Mouse (Mus musculus): Measurements from ENCODE around the gene Tax1bp3. TPM values are rescaled to one million over a fixed set of nuclear protein-coding genes. Genes with fewer than 3 reads are reported as not detected.

Gene Tax1bp3
- polyA plus RNA-seq, 1 experiment, result 37.1 TPM

- H3K9me3 ChIP-seq (replicated peaks; ENCODE audit: control insufficient read depth, insufficient read depth, low read length, poor library complexity, severe bottlenecking), result no peaks in the 10 kb centered on the region
- H3K4me3 ChIP-seq (ENCODE audit: low read depth, low read length), result no peak overlapping the region
- no peak overlapping the region for H3K27ac ChIP-seq (ENCODE audit: insufficient read depth, low read length)
- H3K27me3 ChIP-seq (ENCODE audit: control insufficient read depth, insufficient read depth, low read length, poor library complexity, severe bottlenecking), result no peaks in the 10 kb centered on the region
- no peaks in the 10 kb centered on the region for H3K36me3 ChIP-seq (ENCODE audit: control insufficient read depth, insufficient read depth, low read length, poor library complexity, severe bottlenecking)
- TF ChIP-seq EP300 (IDR thresholded peaks at IDR 0.05; ENCODE audit: insufficient read depth, low read depth, low read length), result no peak
- no peak for TF ChIP-seq POLR2A (IDR thresholded peaks at IDR 0.05; ENCODE audit: insufficient read depth, low read length)
- TF ChIP-seq CTCF (IDR thresholded peaks at IDR 0.05; ENCODE audit: low read depth, low read length), result no peak
- H3K4me1 ChIP-seq (ENCODE audit: control insufficient read depth, insufficient read depth, low read length), result no peaks in the 10 kb centered on the region
- no peak overlapping the region for H3K9ac ChIP-seq (ENCODE audit: low read depth, poor library complexity, severe bottlenecking)
These were observed 27.0 kb downstream of the Tax1bp3 start for GRCm38 (mm10) chr11:73203895-73204294.

GRCm38 (mm10) chr11:73205194-73205593 is 28.3 kb downstream of the Tax1bp3 start:
- no peak overlapping the region for H3K4me3 ChIP-seq (ENCODE audit: low read depth, low read length)
- TF ChIP-seq CTCF (IDR thresholded peaks at IDR 0.05; ENCODE audit: low read depth, low read length), result no peak
- TF ChIP-seq EP300 (IDR thresholded peaks at IDR 0.05; ENCODE audit: insufficient read depth, low read depth, low read length), result no peak
- no peak for TF ChIP-seq POLR2A (IDR thresholded peaks at IDR 0.05; ENCODE audit: insufficient read depth, low read length)
- no peak overlapping the region for H3K27ac ChIP-seq (ENCODE audit: insufficient read depth, low read length)
- no peak overlapping the region for H3K9ac ChIP-seq (ENCODE audit: low read depth, poor library complexity, severe bottlenecking)
- no peaks in the 10 kb centered on the region for H3K36me3 ChIP-seq (ENCODE audit: control insufficient read depth, insufficient read depth, low read length, poor library complexity, severe bottlenecking)
- no peaks in the 10 kb centered on the region for H3K4me1 ChIP-seq (ENCODE audit: control insufficient read depth, insufficient read depth, low read length)
- no peaks in the 10 kb centered on the region for H3K9me3 ChIP-seq (replicated peaks; ENCODE audit: control insufficient read depth, insufficient read depth, low read length, poor library complexity, severe bottlenecking)
- no peaks in the 10 kb centered on the region for H3K27me3 ChIP-seq (ENCODE audit: control insufficient read depth, insufficient read depth, low read length, poor library complexity, severe bottlenecking)

GRCm38 (mm10) chr11:73207621-73208020 is 30.7 kb downstream of the Tax1bp3 start:
- H3K4me1 ChIP-seq (ENCODE audit: control insufficient read depth, insufficient read depth, low read length), result no peaks in the 10 kb centered on the region
- no peaks in the 10 kb centered on the region for H3K9me3 ChIP-seq (replicated peaks; ENCODE audit: control insufficient read depth, insufficient read depth, low read length, poor library complexity, severe bottlenecking)
- H3K9ac ChIP-seq (ENCODE audit: low read depth, poor library complexity, severe bottlenecking), result no peak overlapping the region
- no peak for TF ChIP-seq POLR2A (IDR thresholded peaks at IDR 0.05; ENCODE audit: insufficient read depth, low read length)
- TF ChIP-seq EP300 (IDR thresholded peaks at IDR 0.05; ENCODE audit: insufficient read depth, low read depth, low read length), result no peak
- TF ChIP-seq CTCF (IDR thresholded peaks at IDR 0.05; ENCODE audit: low read depth, low read length), result no peak
- H3K36me3 ChIP-seq (ENCODE audit: control insufficient read depth, insufficient read depth, low read length, poor library complexity, severe bottlenecking), result no peaks in the 10 kb centered on the region
- H3K27ac ChIP-seq (ENCODE audit: insufficient read depth, low read length), result no peak overlapping the region
- H3K4me3 ChIP-seq (ENCODE audit: low read depth, low read length), result no peak overlapping the region
- H3K27me3 ChIP-seq (ENCODE audit: control insufficient read depth, insufficient read depth, low read length, poor library complexity, severe bottlenecking), result no peaks in the 10 kb centered on the region

- Histone ChIP-seq H3K4me3 (ENCODE audit: low read depth, low read length) (no peak overlapping the region), H3K9ac (ENCODE audit: low read depth, poor library complexity, severe bottlenecking) (no peak overlapping the region), H3K36me3 (ENCODE audit: control insufficient read depth, insufficient read depth, low read length, poor library complexity, severe bottlenecking) (no peaks in the 10 kb centered on the region), H3K27me3 (ENCODE audit: control insufficient read depth, insufficient read depth, low read length, poor library complexity, severe bottlenecking) (no peaks in the 10 kb centered on the region), H3K9me3 (replicated peaks; ENCODE audit: control insufficient read depth, insufficient read depth, low read length, poor library complexity, severe bottlenecking) (no peaks in the 10 kb centered on the region), H3K4me1 (ENCODE audit: control insufficient read depth, insufficient read depth, low read length) (no peaks in the 10 kb centered on the region), H3K27ac (ENCODE audit: insufficient read depth, low read length) (no peak overlapping the region)
- TF ChIP-seq EP300 (IDR thresholded peaks at IDR 0.05; ENCODE audit: insufficient read depth, low read depth, low read length) (no peak), CTCF (IDR thresholded peaks at IDR 0.05; ENCODE audit: low read depth, low read length) (no peak), POLR2A (IDR thresholded peaks at IDR 0.05; ENCODE audit: insufficient read depth, low read length) (no peak)
These were observed 37.1 kb downstream of the Tax1bp3 start for GRCm38 (mm10) chr11:73213956-73214355.

GRCm38 (mm10) chr11:73219671-73220070 is 42.8 kb downstream of the Tax1bp3 start:
- no peak for TF ChIP-seq POLR2A (IDR thresholded peaks at IDR 0.05; ENCODE audit: insufficient read depth, low read length)
- peak; percentile 14 for TF ChIP-seq CTCF (IDR thresholded peaks at IDR 0.05; ENCODE audit: low read depth, low read length)
- no peak for TF ChIP-seq EP300 (IDR thresholded peaks at IDR 0.05; ENCODE audit: insufficient read depth, low read depth, low read length)
- Histone ChIP-seq H3K4me1 (ENCODE audit: control insufficient read depth, insufficient read depth, low read length) (no peaks in the 10 kb centered on the region), H3K4me3 (ENCODE audit: low read depth, low read length) (no peak overlapping the region), H3K27ac (ENCODE audit: insufficient read depth, low read length) (no peak overlapping the region), H3K27me3 (ENCODE audit: control insufficient read depth, insufficient read depth, low read length, poor library complexity, severe bottlenecking) (no peaks in the 10 kb centered on the region), H3K9me3 (replicated peaks; ENCODE audit: control insufficient read depth, insufficient read depth, low read length, poor library complexity, severe bottlenecking) (no peaks in the 10 kb centered on the region), H3K9ac (ENCODE audit: low read depth, poor library complexity, severe bottlenecking) (no peak overlapping the region), H3K36me3 (ENCODE audit: control insufficient read depth, insufficient read depth, low read length, poor library complexity, severe bottlenecking) (no peaks in the 10 kb centered on the region)

- Histone ChIP-seq H3K4me3 (ENCODE audit: low read depth, low read length) (no peak overlapping the region), H3K4me1 (ENCODE audit: control insufficient read depth, insufficient read depth, low read length) (no peaks in the 10 kb centered on the region), H3K27me3 (ENCODE audit: control insufficient read depth, insufficient read depth, low read length, poor library complexity, severe bottlenecking) (no peaks in the 10 kb centered on the region), H3K9me3 (replicated peaks; ENCODE audit: control insufficient read depth, insufficient read depth, low read length, poor library complexity, severe bottlenecking) (no peaks in the 10 kb centered on the region), H3K36me3 (ENCODE audit: control insufficient read depth, insufficient read depth, low read length, poor library complexity, severe bottlenecking) (no peaks in the 10 kb centered on the region), H3K27ac (ENCODE audit: insufficient read depth, low read length) (no peak overlapping the region), H3K9ac (ENCODE audit: low read depth, poor library complexity, severe bottlenecking) (no peak overlapping the region)
- TF ChIP-seq POLR2A (IDR thresholded peaks at IDR 0.05; ENCODE audit: insufficient read depth, low read length) (no peak), CTCF (IDR thresholded peaks at IDR 0.05; ENCODE audit: low read depth, low read length) (no peak), EP300 (IDR thresholded peaks at IDR 0.05; ENCODE audit: insufficient read depth, low read depth, low read length) (no peak)
These were observed 43.8 kb downstream of the Tax1bp3 start for GRCm38 (mm10) chr11:73220651-73221050.

All from ES-Bruce4 (cell line).